Mouse (Mus musculus) myocyte (in vitro differentiated cells): ENCODE data around the gene Efr3b. TPM values are rescaled to one million over a fixed set of nuclear protein-coding genes. Genes with fewer than 3 reads are reported as not detected.

ENCODE experiments used
- H3K27me3 ChIP-seq: one replicate; pipeline ENCODE4 v1.6.1; 2011; ENCODE audit not compliant: control insufficient read depth, insufficient read depth, insufficient read length
- H3K36me3 ChIP-seq: one replicate; pipeline ENCODE4 v1.6.1; 2011; ENCODE audit not compliant: control insufficient read depth, insufficient read depth
- H3K4me2 ChIP-seq: one replicate; pipeline ENCODE4 v1.6.1; 2011; ENCODE audit warnings: low read depth, control low read depth
- H3K4me3 ChIP-seq: one replicate; pipeline ENCODE4 v1.5.1; 2011; ENCODE audit warnings: mild to moderate bottlenecking, control low read depth, moderate library complexity
- H3K79me2 ChIP-seq: one replicate; pipeline ENCODE4 v1.6.1; 2011; ENCODE audit not compliant: control insufficient read depth, insufficient read depth
- H3ac ChIP-seq: one replicate; pipeline ENCODE4 v1.6.1; 2011; ENCODE audit not compliant: control insufficient read depth, insufficient read length
- CEBPB ChIP-seq: IDR thresholded peaks from 2 replicates; pipeline ENCODE4 v1.6.1; 2011; ENCODE audit warnings: mild to moderate bottlenecking, moderate library complexity; ENCODE audit not compliant: poor library complexity, insufficient read depth, severe bottlenecking
- E2F4 ChIP-seq: IDR thresholded peaks from one replicate; pipeline ENCODE4 v1.6.1; 2011; ENCODE audit warnings: mild to moderate bottlenecking, control low read depth, moderate library complexity; ENCODE audit not compliant: insufficient read depth
- MAX ChIP-seq: IDR thresholded peaks from one replicate; pipeline ENCODE4 v1.6.1; 2011; ENCODE audit warnings: low read depth, mild to moderate bottlenecking, control low read depth
- MYOD1 ChIP-seq, 3 experiments: IDR thresholded peaks; one replicate each; pipeline ENCODE4 v1.6.1; 2011; ENCODE audit warnings: control low read depth in 2 of 3, low read depth in 2 of 3, mild to moderate bottlenecking in 2 of 3, moderate library complexity in 1 of 3; ENCODE audit not compliant: insufficient read length in 2 of 3, control insufficient read depth in 1 of 3
- MYOG ChIP-seq, 3 experiments: IDR thresholded peaks; one replicate each; pipeline ENCODE4 v1.6.1; 2011; ENCODE audit warnings: control low read depth in 2 of 3, low read depth in 2 of 3, mild to moderate bottlenecking in 2 of 3; ENCODE audit not compliant: insufficient read length in 2 of 3, control insufficient read depth in 1 of 3, insufficient read depth in 1 of 3
- POLR2A ChIP-seq: IDR thresholded peaks from one replicate; pipeline ENCODE4 v1.6.1; 2011; ENCODE audit warnings: low read depth, mild to moderate bottlenecking, control low read depth, moderate library complexity; ENCODE audit not compliant: insufficient read length
- POLR2AphosphoS2 ChIP-seq: IDR thresholded peaks from one replicate; pipeline ENCODE4 v1.6.1; 2011; ENCODE audit warnings: low read depth, control low read depth; ENCODE audit not compliant: insufficient read length
- REST ChIP-seq: IDR thresholded peaks from one replicate; pipeline ENCODE4 v1.6.1; 2011; ENCODE audit warnings: mild to moderate bottlenecking, control low read depth, moderate library complexity; ENCODE audit not compliant: insufficient read depth, insufficient read length
- SRF ChIP-seq: IDR thresholded peaks from one replicate; pipeline ENCODE4 v1.6.1; 2011; ENCODE audit warnings: low read depth; ENCODE audit not compliant: control insufficient read depth, insufficient read length
- TCF12 ChIP-seq: IDR thresholded peaks from one replicate; pipeline ENCODE4 v1.6.1; 2011; ENCODE audit warnings: mild to moderate bottlenecking, control low read depth; ENCODE audit not compliant: poor library complexity, insufficient read depth, severe bottlenecking
- TCF3 ChIP-seq: IDR thresholded peaks from one replicate; pipeline ENCODE4 v1.6.1; 2011; ENCODE audit warnings: low read depth, control low read depth; ENCODE audit not compliant: insufficient read length
- USF1 ChIP-seq: IDR thresholded peaks from one replicate; pipeline ENCODE4 v1.6.1; 2011; ENCODE audit warnings: low read depth, mild to moderate bottlenecking, control low read depth, moderate library complexity
- polyA plus RNA-seq: library from polyadenylated mRNA; unstranded; fragments of >200 nt; fragmentation: generic; extraction: Trizol; gene quantifications from one replicate; pipeline ENCODE4 v1.2.1, GENCODE M21; 2012; ENCODE audit warnings: missing spikeins

Gene Efr3b
- polyA plus RNA-seq, 1 experiment = 0.02 TPM

DNA sequence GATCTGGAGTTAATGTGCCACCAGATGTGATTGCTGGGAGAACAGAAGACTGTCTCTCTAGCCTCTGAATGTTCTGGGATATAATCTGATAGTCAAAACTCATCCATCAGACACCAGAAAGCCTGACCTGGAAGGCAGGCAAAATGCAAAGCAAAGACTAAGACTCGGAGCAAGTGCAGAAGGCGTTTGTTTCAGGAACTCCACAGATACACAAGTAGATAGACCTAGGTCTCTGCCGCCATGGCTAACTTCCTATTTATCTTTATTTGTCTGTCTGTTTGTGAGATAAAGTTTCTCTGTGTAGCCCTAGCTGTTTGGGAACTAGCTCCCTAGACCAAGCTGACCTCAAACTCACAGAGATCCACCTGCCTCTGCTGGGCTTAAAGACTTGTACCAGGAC lies 14.9 kb upstream of the Efr3b start:
- H3ac ChIP-seq = no peak overlapping the region
- no peaks in the 10 kb centered on the region for H3K36me3 ChIP-seq
- peaks cover 13% of the 10 kb centered on the region for H3K27me3 ChIP-seq
- H3K79me2 ChIP-seq = no peaks in the 10 kb centered on the region
- H3K4me2 ChIP-seq = no peak overlapping the region
- TF ChIP-seq E2F4 = no peak
- no peak for TF ChIP-seq SRF
- TF ChIP-seq MYOG (IDR thresholded peaks at IDR 0.05; ENCODE audit: control insufficient read depth in 1 of 3, insufficient read depth in 1 of 3, insufficient read length in 2 of 3, low read depth in 2 of 3) = no peak
- TF ChIP-seq MYOD1 (IDR thresholded peaks at IDR 0.05; ENCODE audit: control insufficient read depth in 1 of 3, insufficient read length in 2 of 3, low read depth in 2 of 3) = no peak
- TF ChIP-seq CEBPB = no peak
- no peak for TF ChIP-seq USF1
- TF ChIP-seq POLR2AphosphoS2 = no peak
- TF ChIP-seq TCF12 = no peak
- no peak for TF ChIP-seq REST
- TF ChIP-seq MAX = no peak
- no peak for TF ChIP-seq TCF3
- no peak overlapping the region for H3K4me3 ChIP-seq

DNA sequence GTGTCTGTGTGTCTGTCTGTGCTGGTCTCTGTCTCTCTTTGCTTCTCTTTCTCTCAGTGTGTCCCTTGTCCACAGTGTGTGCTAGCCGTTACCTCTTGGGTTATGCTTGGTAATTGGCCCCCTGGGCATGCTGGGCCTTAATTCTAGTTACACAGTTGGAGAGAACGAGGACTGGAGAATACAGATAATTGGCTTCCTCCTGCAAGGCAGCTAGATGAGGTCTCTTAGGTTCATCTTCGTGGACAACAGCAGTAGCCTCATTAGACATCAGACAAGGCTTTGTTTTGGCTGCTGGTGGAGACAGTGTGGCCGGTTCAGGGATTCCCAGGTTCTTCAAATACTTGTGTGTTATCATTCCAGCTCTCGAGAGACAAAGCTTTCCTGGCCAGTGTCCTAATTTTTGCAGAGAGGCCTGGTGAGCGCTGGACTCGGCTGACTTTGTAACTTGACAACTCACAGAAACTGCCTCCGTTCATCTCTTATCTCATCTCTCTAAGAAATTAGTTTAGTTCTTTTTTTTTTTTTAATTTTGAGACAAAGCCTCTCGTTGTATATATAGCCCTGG lies 12.2 kb upstream of the Efr3b start:
- no peak overlapping the region for H3K4me3 ChIP-seq
- no peak overlapping the region for H3K4me2 ChIP-seq
- H3ac ChIP-seq = no peak overlapping the region
- H3K79me2 ChIP-seq = no peaks in the 10 kb centered on the region
- H3K36me3 ChIP-seq = no peaks in the 10 kb centered on the region
- no peak for TF ChIP-seq USF1
- TF ChIP-seq POLR2AphosphoS2 = no peak
- TF ChIP-seq SRF = no peak
- no peak for TF ChIP-seq REST
- TF ChIP-seq CEBPB = no peak
- TF ChIP-seq E2F4 = no peak
- no peak for TF ChIP-seq TCF12
- no peak for TF ChIP-seq MYOD1 (IDR thresholded peaks at IDR 0.05; ENCODE audit: control insufficient read depth in 1 of 3, insufficient read length in 2 of 3, low read depth in 2 of 3)
- no peak for TF ChIP-seq MAX
- no peak for TF ChIP-seq POLR2A
- TF ChIP-seq MYOG (IDR thresholded peaks at IDR 0.05; ENCODE audit: control insufficient read depth in 1 of 3, insufficient read depth in 1 of 3, insufficient read length in 2 of 3, low read depth in 2 of 3) = no peak
- no peak for TF ChIP-seq TCF3
- H3K27me3 ChIP-seq = peaks cover 25% of the 10 kb centered on the region

- Histone ChIP-seq H3K79me2 (no peaks in the 10 kb centered on the region), H3K4me3 (no peak overlapping the region), H3K27me3 (peaks cover 12% of the 10 kb centered on the region), H3ac (no peak overlapping the region), H3K36me3 (no peaks in the 10 kb centered on the region), H3K4me2 (no peak overlapping the region)
- TF ChIP-seq TCF12 = no peak
- no peak for TF ChIP-seq POLR2A
- no peak for TF ChIP-seq E2F4
- no peak for TF ChIP-seq TCF3
- TF ChIP-seq MYOG (IDR thresholded peaks at IDR 0.05; ENCODE audit: control insufficient read depth in 1 of 3, insufficient read depth in 1 of 3, insufficient read length in 2 of 3, low read depth in 2 of 3) = no peak
- TF ChIP-seq USF1 = no peak
- TF ChIP-seq REST = no peak
- no peak for TF ChIP-seq CEBPB
- TF ChIP-seq POLR2AphosphoS2 = no peak
- no peak for TF ChIP-seq MAX
- TF ChIP-seq SRF = no peak
- no peak for TF ChIP-seq MYOD1 (IDR thresholded peaks at IDR 0.05; ENCODE audit: control insufficient read depth in 1 of 3, insufficient read length in 2 of 3, low read depth in 2 of 3)
These were observed 9.3 kb upstream of the Efr3b start for GRCm38 (mm10) chr12:4048031-4048430.

GRCm38 (mm10) chr12:4045992-4046391 lies 7.3 kb upstream of the Efr3b start:
- no peaks in the 10 kb centered on the region for H3K79me2 ChIP-seq
- H3K36me3 ChIP-seq = no peaks in the 10 kb centered on the region
- H3K4me2 ChIP-seq = no peak overlapping the region
- H3K4me3 ChIP-seq = no peak overlapping the region
- TF ChIP-seq CEBPB = no peak
- TF ChIP-seq MAX = no peak
- no peak for TF ChIP-seq E2F4
- TF ChIP-seq MYOD1 (IDR thresholded peaks at IDR 0.05; ENCODE audit: control insufficient read depth in 1 of 3, insufficient read length in 2 of 3, low read depth in 2 of 3) = no peak
- no peak for TF ChIP-seq POLR2AphosphoS2
- TF ChIP-seq POLR2A = no peak
- TF ChIP-seq REST = no peak
- H3K27me3 ChIP-seq = peaks cover 12% of the 10 kb centered on the region
- H3ac ChIP-seq = no peak overlapping the region

DNA sequence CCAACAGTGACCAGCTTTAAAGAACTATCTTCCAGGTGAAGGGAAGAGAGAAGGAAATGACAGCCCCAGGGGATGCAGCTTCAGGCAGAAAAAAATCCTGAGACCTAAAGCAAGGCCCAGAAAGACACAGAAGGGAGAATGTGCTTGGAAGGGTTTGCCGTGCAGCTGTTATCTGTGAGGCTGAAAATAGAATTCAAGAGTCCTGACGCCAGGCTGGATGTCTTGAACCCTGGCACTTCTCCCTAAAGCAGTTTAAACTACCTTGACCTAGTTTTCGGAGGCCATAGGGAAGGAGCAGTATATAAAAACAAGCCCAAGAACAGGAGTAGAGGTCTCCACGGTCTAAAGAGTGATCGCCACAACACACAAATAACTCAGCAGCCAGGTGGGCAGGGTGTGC lies 3.7 kb upstream of the Efr3b start:
- no peaks in the 10 kb centered on the region for H3K36me3 ChIP-seq
- no peak overlapping the region for H3ac ChIP-seq
- TF ChIP-seq USF1 = no peak
- H3K4me2 ChIP-seq = no peak overlapping the region
- no peaks in the 10 kb centered on the region for H3K79me2 ChIP-seq
- no peak overlapping the region for H3K4me3 ChIP-seq
- H3K27me3 ChIP-seq = peaks cover 19% of the 10 kb centered on the region
